Mouse (Mus musculus): ENCODE data around the gene Ptprg.

The Ptprg gene

DNA sequence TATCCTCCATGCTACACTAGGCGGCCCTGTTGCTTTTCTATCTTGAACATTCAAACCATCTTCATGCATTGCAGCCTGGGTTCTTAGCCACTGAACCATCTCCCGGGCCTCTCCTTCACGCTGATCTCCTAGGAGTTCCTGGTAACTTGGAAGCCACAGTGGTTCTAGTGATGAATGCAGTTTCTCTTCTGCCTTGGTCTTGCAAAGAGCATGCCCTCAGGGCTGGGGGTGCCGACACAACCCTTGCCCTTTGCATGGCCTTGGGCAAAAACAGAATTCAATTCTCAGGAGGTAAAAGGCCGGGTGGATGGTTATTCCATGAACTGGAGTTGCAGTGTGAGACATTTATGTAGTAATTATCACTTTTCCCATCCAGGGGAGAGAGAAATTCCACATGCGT, 67.0 kb downstream of the Ptprg start:
- no peak for DNase-seq

DNA sequence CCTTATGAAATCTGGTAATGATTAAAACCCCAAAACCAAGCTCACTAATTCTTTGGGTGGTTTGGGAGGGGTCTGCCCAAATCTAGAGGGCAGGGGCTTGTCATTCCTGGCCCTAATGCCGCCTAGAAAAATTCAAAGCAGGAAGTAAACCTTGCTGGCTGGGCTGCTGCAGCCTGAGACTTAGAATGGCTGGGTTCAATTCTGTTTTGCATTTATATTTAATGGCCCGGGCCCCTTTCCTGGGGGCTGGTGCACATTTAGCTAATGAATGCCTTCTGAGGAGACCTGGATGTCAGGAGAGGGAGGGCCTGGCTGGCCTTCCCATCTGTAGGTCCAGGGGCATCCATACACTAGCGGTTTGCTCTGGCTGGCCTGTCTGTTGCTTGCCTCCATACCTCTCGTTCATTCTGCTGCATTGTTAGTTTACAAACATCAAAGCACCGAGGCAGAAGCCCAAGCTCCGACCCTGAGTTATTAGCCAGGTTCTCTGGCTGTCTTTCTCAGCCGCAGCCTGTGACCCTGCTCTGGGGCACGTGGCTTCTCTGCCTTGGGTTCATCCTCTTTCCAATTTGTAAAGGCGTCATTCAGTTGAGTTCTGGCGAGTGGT, 67.7 kb downstream of the Ptprg start:
- no peak for DNase-seq

DNA sequence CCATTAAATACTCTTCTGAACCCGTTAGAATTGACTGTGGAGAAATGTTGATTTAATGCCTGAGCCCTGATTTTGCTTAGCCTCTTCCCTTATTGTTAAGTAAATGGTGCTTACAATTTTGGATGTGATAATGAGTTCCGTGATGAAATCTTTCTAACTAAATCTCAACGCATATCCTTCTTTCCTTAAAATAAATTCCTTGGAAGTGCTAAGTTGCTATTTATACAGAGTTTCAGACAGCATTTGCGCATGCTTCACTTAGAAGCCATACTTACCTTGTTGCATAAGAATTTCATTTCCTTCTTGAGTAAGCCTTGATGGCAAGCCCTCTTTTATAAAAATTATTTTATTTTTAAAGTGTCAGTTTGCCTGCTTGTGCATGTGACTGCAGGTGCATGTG, 70.2 kb downstream of the Ptprg start:
- no peak for DNase-seq

DNA sequence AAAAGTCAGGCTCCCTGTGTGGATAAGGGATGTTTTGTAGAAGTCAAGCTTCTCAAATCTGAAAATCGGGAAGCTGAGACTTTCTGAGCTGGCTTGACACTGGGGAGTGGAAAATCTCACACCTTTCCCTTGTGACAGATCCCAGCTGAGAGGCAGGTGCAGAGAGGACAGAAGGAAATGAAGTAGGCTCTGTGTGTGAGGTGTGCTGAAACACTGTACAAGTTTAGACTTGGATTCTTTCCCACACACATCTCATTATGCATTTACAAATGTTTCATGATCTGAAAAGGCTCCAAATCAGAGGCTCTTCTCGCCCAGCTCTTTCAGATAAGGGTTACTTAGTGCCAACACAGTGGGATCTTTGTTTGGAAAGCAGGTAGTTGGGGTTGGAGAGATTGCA, 77.4 kb downstream of the Ptprg start:
- DNase-seq, result no peak

DNA sequence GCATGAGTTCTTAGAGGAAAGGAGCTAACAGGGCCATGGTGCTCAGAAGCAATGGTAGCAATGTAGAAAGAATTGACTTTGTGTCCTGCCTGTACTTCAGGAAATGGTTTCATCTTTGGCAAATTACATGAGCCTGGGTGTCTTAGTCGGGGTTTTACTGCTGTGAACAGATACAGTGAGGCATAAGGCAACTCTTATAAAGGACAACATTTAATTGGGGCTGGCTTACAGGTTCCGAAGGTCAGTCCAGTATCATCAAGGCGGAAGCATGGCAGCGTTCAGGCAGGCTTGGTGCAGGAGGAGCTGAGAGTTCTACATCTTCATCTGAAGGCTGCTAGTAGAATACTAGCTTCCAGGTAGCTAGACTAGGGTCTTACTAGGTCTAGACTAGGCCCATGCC, 78.2 kb downstream of the Ptprg start:
- DNase-seq, result no peak

DNA sequence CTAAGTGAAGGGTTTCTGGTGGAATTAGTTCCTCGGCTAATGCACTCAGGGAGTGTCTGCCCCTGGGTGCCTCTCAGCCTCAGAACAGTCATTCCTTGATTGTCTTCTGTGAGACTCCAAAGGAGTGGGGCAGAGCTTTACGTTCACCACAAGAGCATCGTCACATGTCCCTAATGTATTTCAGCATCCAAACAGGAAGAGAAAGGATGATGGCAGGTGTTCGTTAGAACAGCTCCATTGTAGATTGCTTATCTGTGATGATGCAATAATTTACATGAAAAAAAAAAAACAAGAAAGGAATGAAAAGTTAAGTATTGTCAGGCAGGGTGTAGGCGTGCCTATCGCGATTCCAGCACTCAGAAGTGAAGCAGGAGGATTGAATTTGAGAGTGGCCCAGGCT, 84.3 kb downstream of the Ptprg start:
- DNase-seq, result no peak

DNA sequence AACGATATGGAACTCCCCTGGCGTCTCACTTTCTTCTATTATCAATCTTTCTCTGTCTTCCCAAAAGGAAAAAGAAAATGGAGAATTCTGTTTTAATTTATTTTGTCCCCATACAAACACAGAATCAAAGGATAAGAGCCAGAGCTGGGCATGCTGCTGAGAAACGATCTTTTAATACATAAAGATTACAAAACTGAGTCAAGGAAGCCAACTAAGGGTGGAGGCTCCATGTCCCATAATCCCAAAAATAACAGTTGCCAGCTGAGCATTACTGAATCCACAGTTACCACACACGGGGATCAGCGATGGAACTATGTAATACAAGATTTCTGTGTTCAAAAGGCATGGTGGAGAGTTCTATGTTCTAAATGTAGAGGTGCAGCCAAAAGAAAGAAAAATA, 86.0 kb downstream of the Ptprg start:
- DNase-seq, result no peak

DNA sequence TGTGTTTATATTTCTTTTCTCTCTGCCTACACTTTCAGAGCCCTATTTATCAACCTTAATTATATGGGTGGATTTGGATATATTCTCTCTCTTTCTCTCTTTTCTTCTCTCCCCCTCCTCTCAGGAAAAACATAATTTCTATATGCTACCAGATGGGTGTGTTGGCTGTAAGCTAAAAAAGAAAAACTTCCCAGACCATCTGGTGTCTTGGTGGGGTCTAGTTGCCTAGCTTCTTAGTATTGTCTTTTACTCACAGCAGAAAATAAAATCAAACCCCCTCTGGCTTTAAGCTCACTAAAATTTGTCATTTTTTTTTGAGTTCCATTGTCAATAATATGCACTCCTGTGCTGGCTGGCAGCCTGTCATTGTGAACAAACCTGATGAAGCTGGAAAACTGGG, 87.0 kb downstream of the Ptprg start:
- no peak for DNase-seq

DNA sequence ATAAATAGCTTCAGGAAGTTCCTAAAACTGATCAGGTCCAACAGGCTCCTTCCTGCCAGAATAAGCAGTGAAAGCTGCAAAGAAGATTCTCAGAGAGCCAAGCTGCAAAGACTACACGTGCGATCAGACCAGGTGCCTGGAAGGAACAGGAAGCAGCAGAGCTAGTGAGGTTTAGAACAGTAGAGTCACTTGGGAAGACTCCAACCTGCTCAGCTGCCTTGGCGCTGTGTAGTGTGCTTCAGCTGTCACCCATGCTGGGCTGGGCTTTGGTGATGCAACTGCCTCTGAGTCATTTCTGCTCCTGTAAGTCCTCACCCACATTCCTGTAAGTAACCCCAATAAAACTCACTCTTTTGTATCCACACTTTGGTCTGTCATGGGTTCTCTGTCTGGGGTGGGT, 87.7 kb downstream of the Ptprg start:
- DNase-seq, result no peak

DNA sequence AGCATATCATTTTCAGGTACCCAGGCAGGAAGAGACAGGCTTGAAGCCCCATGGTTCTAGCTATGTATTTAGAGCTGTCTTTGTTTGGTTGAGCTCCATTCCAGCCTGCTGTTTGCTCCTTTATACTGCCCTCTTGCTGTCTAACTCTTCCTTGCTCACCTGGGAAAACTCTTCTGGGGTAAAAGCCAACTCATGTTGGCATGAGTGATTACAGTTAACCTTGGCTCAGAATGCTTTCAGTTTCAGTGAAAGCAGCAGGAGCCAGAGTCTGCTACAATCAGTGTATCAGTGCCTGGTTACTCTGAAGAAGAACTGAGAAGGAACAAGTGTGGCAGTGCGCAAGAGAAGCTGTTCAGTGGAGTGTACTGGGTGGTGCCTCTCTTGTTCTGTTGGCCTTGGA, 89.6 kb downstream of the Ptprg start:
- DNase-seq, result no peak

DNA sequence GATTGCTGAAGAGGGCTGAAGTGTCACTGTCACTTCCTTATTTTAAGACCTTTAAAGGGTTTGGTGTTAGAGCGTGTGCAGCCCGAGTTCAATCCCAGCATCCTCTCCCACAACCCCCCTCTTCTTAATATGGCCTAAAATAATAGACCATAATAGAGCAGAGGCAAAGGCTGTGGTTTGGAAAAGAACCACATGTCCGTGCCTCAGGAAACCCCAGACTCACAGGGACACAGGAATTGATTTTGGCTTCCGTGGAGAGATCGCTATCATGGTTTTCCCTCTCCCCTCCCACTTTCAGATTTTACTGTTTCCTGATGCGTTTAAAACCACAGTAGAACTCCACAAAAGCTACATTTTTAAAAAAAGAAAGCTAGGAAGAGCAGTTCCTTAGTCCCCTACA, 104.0 kb downstream of the Ptprg start:
- DNase-seq, result no peak

DNA sequence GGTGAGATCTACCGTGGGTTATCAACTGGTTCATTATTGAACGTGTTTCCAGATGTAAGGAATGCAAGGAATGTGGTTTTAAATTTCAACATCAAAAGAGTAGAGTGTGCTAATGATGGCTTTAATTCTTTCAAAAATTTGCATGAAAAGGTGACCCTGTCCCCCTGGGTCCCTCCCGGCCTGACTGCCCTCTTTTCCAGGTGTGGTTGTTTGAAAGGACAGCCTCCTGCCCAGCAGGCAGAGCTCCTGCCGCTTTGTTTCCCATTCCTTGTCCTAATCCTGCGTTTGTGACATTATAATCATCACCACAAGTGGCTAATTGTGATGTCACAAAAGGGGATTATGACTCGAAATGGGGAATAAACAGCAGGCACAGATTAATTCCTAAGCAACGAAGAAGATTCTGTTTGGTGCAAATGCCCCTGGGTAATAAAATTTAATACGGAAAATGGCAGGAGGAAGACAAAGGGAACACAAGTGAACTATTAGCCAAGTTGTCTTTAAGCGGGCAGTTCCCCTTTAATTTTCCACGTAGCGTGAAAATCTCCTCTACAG, 110.4 kb downstream of the Ptprg start:
- no peak for DNase-seq

DNA sequence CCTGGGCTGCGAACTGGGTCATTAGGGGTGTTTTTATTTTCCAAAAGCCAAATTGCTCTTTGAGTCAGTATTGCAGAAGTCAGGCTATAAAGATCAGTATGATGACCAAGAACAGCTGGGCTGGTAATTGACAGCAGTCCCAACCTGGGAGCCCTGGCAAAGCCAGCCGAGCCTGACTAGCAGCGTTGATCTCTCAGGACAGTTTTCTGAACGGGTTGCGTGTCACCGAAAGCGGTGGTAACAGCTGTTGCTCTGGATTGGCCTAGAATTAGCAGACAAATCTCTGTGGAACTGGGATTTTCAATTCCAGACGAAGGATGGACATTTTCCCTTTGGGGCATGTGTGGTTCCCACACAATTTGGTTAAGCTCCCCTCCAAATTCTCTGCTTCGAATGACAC, 111.0 kb downstream of the Ptprg start:
- DNase-seq, result no peak

DNA sequence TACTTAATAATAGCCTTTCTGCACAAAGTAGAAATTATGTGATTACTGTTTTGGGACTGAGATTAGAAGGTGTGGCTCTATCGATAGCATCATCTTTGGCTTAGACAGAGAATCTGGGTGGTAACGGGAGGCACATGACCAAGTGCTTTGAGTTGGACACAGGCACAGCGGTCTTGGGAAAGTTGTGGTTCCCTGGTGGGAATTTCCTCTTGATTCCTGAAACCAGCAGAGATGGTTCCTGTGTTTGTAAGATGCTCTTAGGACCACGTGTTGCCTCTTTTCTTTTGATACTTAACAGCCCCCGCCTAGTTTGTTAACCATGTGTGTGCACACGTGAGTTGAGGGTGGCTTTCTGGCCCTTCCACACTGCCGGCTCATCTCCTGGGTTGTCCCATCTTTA, 111.7 kb downstream of the Ptprg start:
- no peak for DNase-seq

DNA sequence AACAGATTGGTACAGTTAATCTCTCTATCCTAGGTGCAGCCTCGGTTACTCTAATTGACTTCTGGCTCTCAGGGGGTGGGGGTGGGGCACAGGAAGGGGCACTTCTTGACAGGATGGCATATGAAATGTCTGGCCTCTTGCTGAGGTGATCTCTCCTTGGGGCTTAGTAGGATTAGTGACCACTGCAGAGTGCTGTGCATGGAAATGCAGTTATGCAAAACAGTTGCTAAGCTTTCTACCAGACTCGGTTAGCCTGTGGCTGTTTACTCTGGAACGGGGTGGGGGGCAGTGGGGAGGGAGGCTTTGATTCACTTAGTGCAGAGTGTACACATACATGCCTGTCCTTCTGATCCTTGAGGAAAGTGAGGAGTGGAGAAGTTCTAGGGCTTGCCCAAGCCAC, 114.4 kb downstream of the Ptprg start:
- no peak for DNase-seq

DNA sequence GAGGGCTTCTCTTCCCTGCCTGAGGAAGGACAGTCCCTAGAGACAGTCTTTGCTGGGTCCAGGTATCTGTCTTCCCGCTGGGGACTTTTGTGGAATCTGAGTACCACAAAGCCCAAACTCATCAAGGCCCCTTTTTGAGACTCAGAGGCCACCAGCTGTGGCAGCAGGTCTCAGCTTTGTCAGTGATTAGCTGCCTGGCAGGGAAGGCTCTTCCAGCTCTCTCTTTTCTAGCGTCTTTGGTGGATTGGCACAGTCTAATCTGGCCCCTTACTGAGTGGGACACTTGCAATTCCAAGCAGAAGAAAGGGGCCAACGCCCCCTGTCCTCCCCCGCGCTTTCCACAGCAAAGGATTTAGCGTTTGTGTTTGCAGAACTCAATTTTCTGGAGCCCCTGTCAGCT, 117.5 kb downstream of the Ptprg start:
- no peak for DNase-seq

DNA sequence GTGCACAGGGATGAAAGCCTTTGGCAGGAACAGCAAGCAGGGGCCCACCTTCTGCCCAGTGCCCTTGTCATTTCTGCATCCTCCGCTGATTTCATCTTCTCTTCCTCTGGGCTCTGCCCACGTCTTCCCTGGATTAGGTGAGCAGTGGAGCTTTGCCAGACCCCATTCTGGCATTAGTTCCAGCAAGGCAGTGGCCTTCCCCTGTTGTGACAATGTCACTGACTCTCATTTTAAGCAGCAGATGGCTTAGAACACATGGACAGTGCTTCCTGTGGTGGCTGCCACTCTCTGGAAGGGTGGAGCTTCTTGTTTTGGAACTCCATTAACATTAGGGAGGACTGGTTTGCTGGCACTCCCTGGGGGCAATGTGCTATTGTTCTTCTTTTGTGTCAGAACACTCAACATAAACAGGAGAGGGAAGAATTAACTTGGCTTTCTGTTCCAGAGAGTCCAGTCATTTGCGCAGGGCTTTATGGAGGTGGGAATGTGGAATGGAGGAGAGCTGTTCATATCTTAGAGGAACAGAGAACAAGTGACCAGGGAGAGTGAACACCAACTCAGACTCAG, 119.7 kb downstream of the Ptprg start:
- DNase-seq, result no peak

DNA sequence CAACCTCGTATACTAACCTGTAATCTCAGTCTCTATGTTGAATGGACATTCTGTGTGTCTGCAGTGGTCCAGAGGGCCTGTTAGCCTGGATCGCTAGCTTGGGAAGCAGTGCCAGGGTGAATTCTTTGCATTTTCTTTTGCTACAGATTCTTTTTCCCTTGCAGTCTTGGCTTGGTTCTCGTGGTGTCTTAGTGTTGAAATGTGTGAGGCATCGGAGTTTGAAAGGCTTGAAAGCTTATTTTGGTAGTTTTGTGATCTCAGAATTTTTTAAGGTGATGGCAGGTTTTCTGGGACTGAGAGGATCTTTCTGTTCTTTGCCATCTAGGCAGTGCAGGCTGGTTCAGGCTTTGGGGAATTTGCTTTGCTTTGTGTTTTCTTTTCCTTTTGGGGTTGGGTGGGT, 124.9 kb downstream of the Ptprg start:
- no peak for DNase-seq

DNA sequence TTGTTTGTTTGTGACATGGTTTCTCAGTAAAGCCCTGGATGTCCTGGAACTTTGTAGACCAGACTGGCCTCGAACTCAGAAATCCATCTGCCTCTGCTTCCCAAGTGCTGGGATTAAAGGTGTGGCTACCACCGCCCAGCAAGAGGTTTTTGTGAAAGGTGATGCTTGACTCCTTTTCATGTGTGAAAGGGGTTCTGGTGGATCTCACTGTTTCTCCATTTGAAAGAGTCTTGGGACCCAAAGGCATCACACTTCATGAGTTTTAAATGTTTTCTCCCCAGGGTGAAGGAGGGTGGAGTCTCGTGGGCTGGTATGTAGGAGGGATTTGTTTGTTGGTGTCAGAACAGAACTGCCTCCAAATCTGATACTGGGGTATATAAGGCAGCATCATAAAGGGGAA, 126.4 kb downstream of the Ptprg start:
- DNase-seq, result no peak

DNA sequence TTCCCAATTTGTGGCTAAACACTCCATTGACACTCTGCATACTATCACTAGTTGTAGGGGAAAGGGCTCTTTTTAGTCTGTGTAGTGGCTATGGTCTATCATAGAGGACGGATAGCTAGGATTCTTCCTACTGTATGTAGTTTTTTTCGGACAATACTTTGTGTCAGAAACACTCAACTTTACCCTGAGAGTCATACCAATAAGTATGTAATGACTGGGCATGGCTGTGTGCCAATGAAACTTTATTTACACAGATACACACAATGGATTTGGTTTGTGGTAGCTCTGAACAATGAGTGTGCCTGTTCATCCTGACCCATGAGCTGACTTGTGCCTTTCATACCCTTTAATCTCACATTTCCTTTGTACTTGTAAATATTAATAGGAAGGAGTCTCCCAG, 127.3 kb downstream of the Ptprg start:
- DNase-seq, result peak; percentile 28

DNA sequence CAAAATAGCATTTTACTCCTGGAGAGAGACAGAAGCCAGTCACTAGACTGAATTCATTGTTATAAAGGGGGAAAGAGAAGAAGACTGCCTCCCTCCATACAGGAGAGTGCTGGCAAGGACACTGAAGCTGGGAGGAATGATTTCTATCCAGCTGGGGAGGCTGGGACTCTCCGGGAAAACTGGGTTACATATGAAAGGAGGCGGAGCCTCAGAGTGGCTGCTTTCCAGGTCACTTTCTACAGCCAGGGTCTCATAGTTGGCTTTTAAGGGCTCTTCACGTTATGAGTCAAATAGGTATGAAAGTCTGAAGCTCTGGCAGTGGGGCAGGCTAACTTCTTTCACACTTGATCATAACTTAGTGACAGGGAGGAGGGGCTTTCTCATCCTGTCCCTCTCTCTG, 129.1 kb downstream of the Ptprg start:
- peak; percentile 43 for DNase-seq

DNA sequence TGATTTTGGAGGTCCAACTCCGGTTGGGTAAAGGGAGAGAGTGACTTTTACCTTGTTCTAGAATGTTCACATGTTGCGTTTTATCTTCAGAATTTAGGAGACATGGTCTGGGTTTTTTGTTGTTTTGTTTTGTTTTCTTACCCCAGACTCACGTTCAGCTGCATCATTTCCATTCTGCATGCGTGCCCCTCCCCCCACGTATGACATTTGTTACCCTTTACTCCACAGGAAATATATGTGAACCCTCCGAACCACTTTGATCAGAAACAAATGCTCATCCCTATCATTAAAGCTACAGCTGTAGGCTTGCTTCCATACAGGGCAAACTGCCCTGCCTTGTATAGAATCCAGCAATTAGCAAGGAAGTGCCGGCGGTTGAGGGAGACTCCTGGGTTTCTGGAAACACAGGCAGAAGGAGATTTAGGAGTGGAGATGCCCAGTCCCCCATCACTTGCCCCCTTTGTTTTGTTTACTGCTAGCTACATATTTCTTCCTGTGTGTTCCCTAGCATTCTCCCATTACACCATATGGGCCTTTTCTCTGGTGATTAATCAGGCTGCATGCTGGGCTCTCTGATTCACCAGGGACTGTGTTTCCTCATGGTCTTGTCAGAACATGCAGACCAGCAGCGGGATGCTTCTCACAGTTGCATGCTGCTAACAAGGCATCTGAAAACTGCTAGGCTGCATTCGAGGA, 130.2 kb downstream of the Ptprg start:
- no peak for DNase-seq

DNA sequence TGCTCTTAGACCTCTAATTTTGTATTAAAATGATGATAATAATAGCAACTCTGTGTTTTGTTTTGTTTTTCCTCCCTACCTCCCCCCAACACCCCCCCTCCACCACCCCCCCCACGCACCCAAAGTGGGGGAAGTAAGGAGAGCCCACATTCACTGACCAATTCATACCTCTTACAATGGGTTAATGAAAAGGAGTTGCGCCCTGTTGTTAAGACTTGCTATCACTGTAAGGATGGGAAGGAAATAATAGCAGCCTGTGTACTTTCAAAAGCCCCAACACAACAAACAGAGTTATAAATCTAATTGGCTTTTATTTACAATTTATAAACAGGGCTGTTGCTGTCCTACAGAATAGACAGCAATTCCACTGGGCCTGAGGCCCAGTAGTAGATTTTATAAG, 130.8 kb downstream of the Ptprg start:
- no peak for DNase-seq

DNA sequence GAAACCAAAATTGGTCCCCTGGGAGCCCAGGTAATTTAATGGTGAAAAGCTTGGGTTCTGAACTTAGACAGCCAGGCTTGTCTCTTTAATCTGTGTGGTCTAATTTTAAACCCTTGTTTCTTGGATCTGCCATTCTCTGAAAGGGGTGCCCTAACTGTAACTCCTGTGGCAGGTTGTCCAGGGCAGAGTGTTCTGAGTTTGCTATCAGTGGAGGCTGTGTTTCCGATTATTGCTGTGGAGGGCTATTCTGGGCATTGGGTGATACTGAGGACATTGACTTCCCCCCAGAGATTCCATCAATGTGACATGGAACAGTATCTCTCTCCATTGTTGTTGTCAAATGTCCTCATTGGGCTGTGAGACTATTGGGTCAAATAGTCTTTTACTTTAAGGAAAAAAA, 134.2 kb downstream of the Ptprg start:
- no peak for DNase-seq

DNA sequence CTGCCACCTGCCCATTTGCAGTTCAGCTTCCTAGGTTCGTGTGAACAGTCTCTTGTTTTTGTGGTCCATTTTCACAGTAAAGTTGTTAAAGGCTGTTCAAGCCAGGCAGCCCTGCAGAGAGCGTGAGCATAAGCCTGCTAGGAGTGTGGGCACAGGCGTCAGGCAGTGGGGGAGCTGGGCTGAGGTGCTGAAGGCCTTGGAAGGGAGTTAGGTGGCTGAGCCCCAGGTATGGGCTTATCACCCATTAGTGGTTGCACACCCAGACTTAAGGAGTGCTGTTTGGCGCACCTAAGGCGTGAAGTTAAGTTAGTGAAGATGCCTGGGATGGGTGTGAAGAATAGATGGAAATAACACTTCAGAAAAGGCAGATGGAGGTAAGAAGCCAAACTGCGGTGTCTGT, 134.8 kb downstream of the Ptprg start:
- DNase-seq, result no peak
